Mouse (Mus musculus): Measurements from ENCODE around the gene Cops3.

The Cops3 gene

DNA sequence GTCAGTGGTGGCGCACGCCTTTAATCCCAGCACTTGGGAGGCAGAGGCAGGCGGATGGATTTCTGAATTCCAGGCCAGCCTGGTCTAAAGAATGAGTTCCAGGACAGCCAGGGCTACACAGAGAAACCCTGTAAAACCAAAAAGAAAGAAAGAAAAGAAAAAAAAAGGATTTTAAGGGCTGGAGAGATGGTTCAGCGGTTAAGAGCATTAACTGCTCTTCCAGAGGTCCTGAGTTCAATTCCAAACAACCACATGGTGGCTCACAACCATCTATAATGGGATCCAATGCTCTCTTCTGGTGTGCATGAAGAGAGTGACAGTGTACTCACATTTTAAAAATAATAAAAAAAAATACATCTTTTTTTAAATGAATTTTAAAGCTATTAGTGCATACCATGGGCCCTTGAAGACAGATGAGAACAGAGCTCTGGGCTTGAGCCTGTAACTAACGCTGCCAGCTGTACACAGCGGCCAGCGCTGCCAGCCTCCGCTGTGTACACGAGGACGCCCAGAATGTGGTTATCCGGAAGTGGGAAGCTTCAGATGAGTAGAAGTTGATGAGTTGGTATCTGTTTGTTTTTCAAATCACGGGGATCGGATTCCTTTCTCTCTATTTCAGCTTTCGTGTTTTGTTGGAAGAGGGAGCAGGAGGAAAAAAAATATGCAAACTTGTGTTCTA lies 29.0 kb downstream of the Cops3 start:
- DNase-seq, result no peak

DNA sequence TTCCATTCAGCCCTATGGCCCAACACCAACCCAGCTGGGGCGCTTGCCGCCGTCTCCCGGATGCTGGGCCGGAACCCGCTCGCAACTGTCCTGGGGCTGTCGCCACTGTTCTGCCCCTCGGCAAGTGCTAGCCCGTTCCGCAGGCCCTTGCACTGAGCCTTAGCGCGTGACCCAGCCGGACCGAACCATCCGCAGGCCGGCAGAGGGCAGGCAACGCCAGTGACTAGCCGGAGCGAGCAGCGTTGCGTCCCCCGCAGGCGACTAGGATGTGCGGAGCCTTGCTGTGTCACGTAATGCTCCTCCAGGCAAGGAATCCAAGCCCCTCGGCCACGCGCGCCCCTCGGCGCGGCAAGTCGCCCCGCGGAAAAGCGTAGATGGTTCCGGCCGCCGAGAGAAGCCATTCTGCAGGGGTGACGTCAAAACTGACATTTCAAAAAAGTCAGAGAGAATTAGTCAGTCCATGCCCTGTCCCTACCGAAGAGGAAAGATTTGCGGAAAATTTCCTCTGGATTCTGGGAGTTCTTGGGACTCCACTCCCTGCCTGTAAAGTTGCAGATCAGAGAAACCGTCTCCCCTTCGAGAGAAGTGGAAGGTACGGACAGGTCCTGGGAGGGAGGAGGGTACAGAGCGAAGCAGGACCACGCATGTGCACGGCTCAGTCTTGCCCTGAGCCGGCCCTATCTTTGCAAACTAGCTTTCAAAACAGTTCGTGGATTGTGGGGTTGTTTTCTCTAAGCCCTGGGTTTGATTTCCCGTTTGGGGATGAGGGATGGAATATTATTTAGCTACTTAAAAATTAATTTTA lies 29.8 kb downstream of the Cops3 start, which contains the start of gene Flcn:
Flcn (minus strand) TSS at position 347 of the 805 bp plus-strand sequence.
- peak; percentile 86 for DNase-seq

DNA sequence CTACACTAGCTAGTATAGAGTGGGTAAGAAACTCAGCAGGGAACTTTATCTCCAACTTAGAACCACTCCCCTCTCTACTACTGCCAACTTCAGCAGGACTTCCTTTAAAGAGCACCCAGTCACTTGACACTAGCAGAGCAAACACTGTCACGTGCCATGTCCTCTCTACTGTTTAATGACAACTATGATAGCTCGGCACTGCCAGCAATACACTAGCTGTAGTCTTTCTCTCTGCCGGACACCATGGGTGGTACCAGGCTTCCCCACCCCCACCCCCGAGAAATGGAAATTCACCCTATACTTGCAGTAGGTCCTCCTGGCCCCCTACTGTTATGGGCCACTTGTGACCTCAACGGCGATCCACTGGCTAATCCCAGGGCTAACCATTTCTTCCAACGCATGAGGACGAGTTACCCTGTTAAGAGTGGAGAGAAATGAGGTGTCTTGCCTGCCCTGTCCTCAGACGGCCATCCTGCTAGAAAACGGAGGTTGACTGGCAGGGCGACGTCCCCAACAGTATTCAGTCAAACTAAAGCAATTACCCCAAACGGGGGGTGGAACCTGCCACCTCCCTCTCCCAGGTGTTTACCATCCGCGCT lies 30.5 kb downstream of the Cops3 start:
- peak; percentile 57 for DNase-seq

GRCm38 (mm10) chr11:59808170-59808960 lies 31.3 kb downstream of the Cops3 start:
- no peak for DNase-seq

DNA sequence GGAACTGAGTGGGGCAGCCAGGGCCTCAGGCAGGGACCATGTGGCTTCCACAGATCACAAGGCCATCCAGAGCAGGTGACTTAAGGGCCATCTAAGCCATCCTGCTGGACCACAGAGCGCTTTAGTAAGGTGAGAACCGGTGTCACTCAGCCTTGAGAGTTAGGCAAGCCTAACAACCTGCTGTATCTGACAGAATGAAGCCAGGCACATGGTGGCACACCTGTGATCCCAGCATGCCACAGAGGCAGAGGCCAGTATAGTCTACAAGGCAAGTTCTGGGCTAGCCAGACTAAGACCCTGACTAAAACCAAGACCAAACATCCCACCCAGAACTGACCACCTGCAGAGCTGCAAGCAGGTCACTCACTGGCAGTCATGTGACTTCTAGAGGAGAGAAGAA lies 34.0 kb downstream of the Cops3 start:
- no peak for DNase-seq

DNA sequence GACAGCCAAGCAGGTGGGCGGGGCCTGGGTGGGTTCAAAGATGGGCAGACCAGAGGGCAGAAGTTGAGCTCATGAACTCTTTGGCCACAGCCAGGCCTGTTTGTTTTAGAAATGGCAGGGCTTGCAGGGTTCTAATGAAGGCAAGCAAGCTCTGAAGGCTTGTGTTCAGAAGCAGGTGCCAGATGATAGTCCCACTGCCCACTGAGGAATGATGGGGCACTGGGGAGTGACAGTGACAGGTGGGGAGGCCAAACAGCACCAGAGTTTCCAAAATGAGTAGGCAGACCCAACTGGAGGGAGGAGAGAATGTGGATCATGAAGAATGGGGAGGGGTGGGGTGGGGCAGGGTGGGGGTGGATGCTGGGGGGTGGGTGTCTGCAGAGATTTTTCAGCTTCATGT lies 34.4 kb downstream of the Cops3 start:
- no peak for DNase-seq

- DNase-seq, result no peak
These were observed 35.1 kb downstream of the Cops3 start for GRCm38 (mm10) chr11:59804409-59805110.

GRCm38 (mm10) chr11:59803516-59803915 lies 36.1 kb downstream of the Cops3 start:
- DNase-seq, result no peak

- DNase-seq, result no peak
These were observed 37.8 kb downstream of the Cops3 start for GRCm38 (mm10) chr11:59801881-59802280.

DNA sequence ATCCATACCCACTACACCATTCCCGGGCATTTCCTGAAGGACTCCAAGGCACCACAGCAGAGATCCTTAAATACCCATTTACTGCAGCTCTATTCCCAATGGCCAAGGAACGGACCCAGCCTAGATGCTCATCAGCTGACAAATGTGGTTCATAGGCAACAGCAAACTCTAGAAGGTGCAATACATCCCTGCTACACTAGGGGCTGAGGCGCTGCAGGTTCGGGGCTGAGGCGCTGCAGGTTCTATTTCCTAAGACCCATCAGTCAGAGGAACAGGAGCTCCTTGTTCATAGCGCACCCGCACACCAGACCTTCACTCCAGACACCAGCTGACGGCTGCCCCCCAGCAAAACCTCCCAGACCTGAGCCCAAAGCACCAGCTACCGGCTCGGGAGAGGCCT lies 39.2 kb downstream of the Cops3 start:
- DNase-seq, result no peak

GRCm38 (mm10) chr11:59793390-59793789 lies 46.2 kb downstream of the Cops3 start:
- no peak for DNase-seq

DNA sequence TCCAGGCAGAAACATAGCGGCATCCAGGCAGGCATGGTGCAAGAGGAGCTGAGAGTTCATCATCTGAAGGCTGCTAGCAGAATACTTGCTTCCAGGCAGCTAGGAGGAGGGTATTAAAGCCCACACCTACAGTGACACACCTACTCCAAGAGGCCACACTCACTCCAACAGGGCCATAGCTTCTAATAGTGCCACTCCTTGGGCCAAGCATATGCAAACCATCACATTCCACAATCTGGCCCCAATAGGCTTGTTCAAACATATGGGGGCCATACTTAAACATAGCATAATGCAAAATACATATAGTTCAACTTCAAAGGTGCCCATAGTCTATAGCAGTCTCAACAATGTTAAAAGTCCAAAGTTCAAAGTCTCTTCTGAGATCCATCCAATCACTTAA lies 50.3 kb downstream of the Cops3 start:
- no peak for DNase-seq

DNA sequence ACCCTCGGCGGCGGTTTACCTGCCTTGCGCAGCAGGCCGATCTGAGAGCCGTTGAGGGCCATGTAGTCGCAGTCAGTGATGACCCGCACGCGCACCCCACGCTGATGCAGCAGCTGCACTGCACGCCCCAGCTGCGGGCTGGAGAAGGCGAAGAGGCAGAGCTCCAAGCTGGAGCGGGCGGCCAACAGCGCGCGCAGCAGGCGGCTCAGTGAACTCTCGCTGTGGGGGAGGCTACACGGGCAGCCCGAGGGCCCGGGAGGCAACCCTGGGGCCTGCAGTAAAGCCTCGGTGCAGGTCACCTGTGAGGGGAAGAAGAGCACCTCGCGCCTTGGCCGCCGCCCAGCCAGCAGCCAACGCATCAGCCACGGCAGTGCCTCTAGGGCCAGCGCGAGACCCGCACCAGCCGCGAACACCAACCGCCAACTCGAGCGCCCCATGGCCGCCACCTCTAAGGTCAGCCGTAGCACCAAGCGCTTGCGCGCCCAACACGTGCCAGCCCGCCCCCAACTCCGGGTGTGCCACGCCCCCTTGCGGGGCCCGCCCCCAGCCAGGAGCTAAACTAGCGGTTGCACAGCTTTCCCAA lies 52.3 kb downstream of the Cops3 start, which contains the start of gene Pld6:
Pld6 (minus strand) TSS at position 447 of the 583 bp plus-strand sequence.
- DNase-seq, result peak; percentile 61

DNA sequence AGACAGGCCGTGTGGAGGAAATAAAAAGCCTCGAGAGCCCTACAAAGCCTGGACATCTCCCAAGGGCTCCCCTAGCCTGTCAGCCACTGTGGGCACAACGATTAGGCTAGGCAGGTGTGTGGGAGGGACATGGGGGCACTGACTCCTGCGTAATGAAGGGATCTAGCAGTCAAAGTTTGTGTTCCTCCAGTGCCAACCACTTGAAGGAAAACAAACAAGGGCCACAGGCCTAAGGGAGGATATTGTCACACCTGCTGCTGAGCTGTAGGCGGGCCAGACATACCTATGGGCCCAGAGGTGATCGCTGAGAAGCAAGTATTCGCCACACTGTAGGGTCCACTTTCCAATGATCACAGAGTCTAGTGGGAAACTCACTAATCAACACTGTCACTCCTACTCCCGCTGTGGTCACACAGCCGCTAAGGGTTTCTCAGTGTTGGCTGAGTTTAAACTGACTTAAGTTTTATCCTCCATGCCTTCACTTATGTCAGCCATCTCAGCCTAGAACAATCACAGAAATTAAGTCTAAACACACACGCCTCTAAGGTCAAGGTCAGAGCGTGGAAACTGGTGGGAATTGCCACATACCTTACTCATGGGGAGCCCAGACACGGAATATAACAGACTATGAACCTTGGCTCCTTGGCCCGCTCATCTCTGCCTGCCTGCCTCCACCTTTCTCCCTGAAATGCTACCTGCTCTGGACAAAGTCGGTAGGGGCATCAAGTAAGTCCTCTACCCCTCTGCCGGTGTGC lies 53.0 kb downstream of the Cops3 start:
- DNase-seq, result no peak

DNA sequence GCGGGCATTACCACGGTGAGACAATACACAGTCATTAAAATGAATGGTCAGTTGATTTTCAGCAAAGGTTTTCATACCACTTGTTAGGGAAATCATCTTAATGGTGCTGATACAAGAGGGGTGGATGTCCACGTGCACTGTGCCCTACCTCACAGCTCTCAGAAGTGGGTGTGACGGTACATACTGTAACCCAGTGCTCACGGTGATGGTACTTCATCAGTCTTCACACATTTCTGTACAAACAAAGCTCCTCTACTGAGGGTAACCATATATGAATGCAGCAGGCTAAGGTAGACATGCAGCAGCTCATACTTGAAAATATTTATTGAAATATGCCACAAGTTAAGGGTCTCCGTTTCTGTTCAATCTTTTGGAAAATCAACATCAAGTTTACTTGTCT lies 56.0 kb downstream of the Cops3 start:
- peak; percentile 28 for DNase-seq

DNA sequence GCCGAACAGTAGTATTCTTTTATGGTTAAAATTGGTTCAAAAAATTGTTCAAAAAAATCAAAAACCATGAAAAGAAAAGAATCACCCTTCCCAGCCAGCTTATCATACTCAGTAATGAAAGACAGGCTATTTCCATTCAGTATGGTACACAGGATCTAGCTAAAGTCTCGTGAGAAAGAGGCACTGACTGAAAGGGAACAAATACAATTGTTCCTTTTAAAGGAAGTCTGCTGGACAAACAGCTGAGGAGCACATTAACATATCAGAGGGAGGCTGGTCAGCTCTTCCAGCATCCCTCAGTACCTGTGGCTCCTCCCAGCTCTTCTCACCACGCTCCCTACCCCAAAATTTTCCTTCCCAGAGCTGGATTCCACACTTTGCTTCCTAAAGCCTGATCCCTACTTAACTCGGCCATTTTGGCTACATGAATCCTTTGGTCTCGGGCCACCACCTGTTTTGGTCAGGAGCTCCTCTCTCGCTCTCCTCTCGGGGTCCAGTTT lies 57.5 kb downstream of the Cops3 start:
- no peak for DNase-seq

DNA sequence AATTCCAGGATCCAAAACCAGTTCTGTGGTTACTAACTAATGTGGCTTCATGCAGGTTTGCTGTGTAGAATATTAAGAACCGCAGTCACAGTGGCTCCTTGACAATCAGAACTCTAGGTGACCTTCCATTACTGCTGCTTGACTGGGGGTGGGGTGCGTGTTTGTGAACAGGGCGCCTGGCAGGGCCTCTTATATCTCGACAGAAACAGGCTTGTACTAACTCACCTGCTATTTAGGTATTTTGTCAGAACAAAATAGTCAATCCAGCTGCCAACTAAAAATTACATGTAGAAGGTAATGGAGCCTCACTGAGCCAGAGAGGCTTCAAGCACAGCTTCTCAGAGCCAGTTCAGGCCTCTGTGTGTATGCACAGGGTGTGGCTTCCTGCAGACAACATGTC lies 59.4 kb downstream of the Cops3 start:
- no peak for DNase-seq

DNA sequence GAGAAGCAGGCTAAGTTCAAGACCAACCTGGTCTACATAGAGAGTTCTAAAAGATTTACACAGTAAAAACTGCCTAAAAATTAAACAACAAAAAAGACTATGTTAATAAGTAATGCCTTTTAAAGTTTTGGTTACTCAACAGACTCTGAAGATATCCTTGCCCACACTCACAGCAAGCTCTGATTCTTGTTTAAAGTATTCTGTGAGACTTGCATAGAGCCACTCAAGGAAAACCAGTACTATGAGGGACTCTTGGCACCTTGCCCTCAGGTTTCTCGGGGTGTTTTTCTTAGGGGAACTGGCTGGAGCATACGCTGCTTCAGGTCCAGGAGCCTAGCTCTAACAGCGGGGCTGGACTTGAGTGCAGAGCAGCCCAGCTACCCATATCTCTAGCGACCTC lies 60.2 kb downstream of the Cops3 start:
- peak; percentile 38 for DNase-seq

GRCm38 (mm10) chr11:59778874-59779223 lies 60.8 kb downstream of the Cops3 start:
- DNase-seq, result no peak

GRCm38 (mm10) chr11:59778181-59778873 lies 61.3 kb downstream of the Cops3 start:
- peak; percentile 84 for DNase-seq
